ENCODE assay signal across 26 mouse cellular contexts in genomic region chr11:70523306-70523989, GRCm38 (mm10). TPM values are rescaled to one million over a fixed set of nuclear protein-coding genes. Genes with fewer than 3 reads are reported as not detected.
A peak's percentile ranks its signal among the peaks of the same experiment; 100 is the strongest.
DNase-seq lines count a peak whose midpoint lies in the region; ATAC-seq and TF ChIP-seq lines count a peak whose summit lies in the region.
"Not testable (repeated sequence)": the region's sequence is repeated elsewhere in the genome, so short reads cannot be mapped to it uniquely, and the experiment has no call there.
"Had no signal": no experiment of that assay in that cellular context is flagged by ENCODE, and none has a peak within 500 bp of the region (broad histone marks: within the 10 kb centered on the region; RNA-seq: fewer than 3 reads in every experiment).

No protein-coding gene starts in this region.

- TF ChIP-seq POLR2A in CH12.LX (IDR thresholded peaks at IDR 0.05; ENCODE audit: low read depth, low read length) = not testable (repeated sequence)

- not testable (repeated sequence) for H3K4me3 ChIP-seq in CH12.LX (replicated peaks in 1 of 3; ENCODE audit: low read depth in 2 of 3, low read length in 2 of 3, poor library complexity in 1 of 3); kidney, postnatal 0 days (replicated peaks; ENCODE audit: low read depth, low read length); liver, postnatal 0 days (ENCODE audit: low read depth, low read length); midbrain, embryonic 14.5 days (replicated peaks; ENCODE audit: low read depth, low read length); stomach, postnatal 0 days (ENCODE audit: low read depth, low read length)

- TF ChIP-seq EP300 in CH12.LX (IDR thresholded peaks at IDR 0.05; ENCODE audit: low read length); liver, postnatal 0 days (IDR thresholded peaks at IDR 0.05; ENCODE audit: low read depth); stomach, postnatal 0 days (optimal IDR thresholded peaks at IDR 0.05): not testable (repeated sequence)

- H3K4me1 ChIP-seq in CH12.LX (ENCODE audit: control insufficient read depth in 1 of 2, insufficient read depth in 2 of 2) = peaks cover 13 to 33% of the 10 kb centered on the region in 2 experiments
- not testable (repeated sequence) for H3K4me1 ChIP-seq in kidney, postnatal 0 days (replicated peaks; ENCODE audit: insufficient read depth, low read length); midbrain, embryonic 14.5 days (ENCODE audit: control insufficient read depth, insufficient read depth, low read length); stomach, postnatal 0 days (replicated peaks; ENCODE audit: control insufficient read depth, insufficient read depth)
- peaks cover 14% of the 10 kb centered on the region for H3K4me1 ChIP-seq in liver, postnatal 0 days (ENCODE audit: insufficient read depth)

- not testable (repeated sequence) for DNase-seq in CH12.LX (ENCODE audit: extremely low read depth); kidney, postnatal 0 days (ENCODE audit: low spot score); stomach, postnatal 0 days (ENCODE audit: low spot score)
- peak; percentile 84 for DNase-seq in ZHBTc4 (ENCODE audit: low read depth, low spot score)
- DNase-seq in embryo, embryonic 11 days = peak; percentile 32
- DNase-seq in heart, adult 11 months = peak; percentile 75
- DNase-seq in liver, postnatal 0 days = peak; percentile 54
- DNase-seq in midbrain, embryonic 14.5 days = peak; percentile 11

- in situ Hi-C loops in CH12.LX (cut with MboI; ENCODE audit: low pct_ligation_motif_present, low pct_unique_long_range_greater_than_20kb, low sequenced_read_pairs) = not testable (repeated sequence)

- H3K4me2 ChIP-seq in CH12.LX (ENCODE audit: insufficient read depth, low read depth, poor library complexity, severe bottlenecking); kidney, postnatal 0 days (ENCODE audit: low read length); liver, postnatal 0 days (ENCODE audit: low read depth, low read length); midbrain, embryonic 14.5 days (ENCODE audit: low read length); stomach, postnatal 0 days (replicated peaks; ENCODE audit: low read depth): not testable (repeated sequence)

- not testable (repeated sequence) for H3K9ac ChIP-seq in CH12.LX (ENCODE audit: insufficient read depth, low read depth); kidney, postnatal 0 days (ENCODE audit: low read depth, low read length); liver, postnatal 0 days (replicated peaks); midbrain, embryonic 14.5 days (replicated peaks; ENCODE audit: low read length); stomach, postnatal 0 days (ENCODE audit: low read length)

- dilution Hi-C loops in CH12.LX (cut with MboI; ENCODE audit: extremely low pct_ligation_motif_present, extremely low pct_unique_long_range_greater_than_20kb, low sequenced_read_pairs) = not testable (repeated sequence)

- WGBS in kidney, postnatal 0 days = 84% methylated on average over 8 of the region's 8 CpGs
- WGBS in liver, postnatal 0 days (ENCODE audit: insufficient replicate concordance) = 74% methylated on average over 8 of the region's 8 CpGs
- 92% methylated on average over 8 of the region's 8 CpGs for WGBS in midbrain, embryonic 14.5 days
- WGBS in stomach, postnatal 0 days = 85% methylated on average over 8 of the region's 8 CpGs

- H3K36me3 ChIP-seq in CH12.LX (replicated peaks in 1 of 2; ENCODE audit: control insufficient read depth in 1 of 2, insufficient read depth in 1 of 2, low read length in 1 of 2) = peaks cover 21 to 26% of the 10 kb centered on the region in 2 experiments
- peaks cover 20% of the 10 kb centered on the region for H3K36me3 ChIP-seq in kidney, postnatal 0 days (ENCODE audit: insufficient read depth, low read length)
- peaks cover 12% of the 10 kb centered on the region for H3K36me3 ChIP-seq in liver, postnatal 0 days (replicated peaks; ENCODE audit: insufficient read depth, low read length)
- H3K36me3 ChIP-seq in midbrain, embryonic 14.5 days (ENCODE audit: control insufficient read depth, insufficient read depth, low read length) = peaks cover 21% of the 10 kb centered on the region
- H3K36me3 ChIP-seq in stomach, postnatal 0 days (ENCODE audit: control insufficient read depth, insufficient read depth, low read length) = not testable (repeated sequence)

- TF ChIP-seq RAD21 in CH12.LX (IDR thresholded peaks at IDR 0.05; ENCODE audit: low read depth, low read length) = not testable (repeated sequence)

- ATAC-seq in kidney, postnatal 0 days (replicated peaks; ENCODE audit: low FRiP score, low read depth); liver, postnatal 0 days; midbrain, embryonic 14.5 days (ENCODE audit: low FRiP score, low TSS enrichment); stomach, postnatal 0 days (ENCODE audit: low FRiP score, low TSS enrichment): not testable (repeated sequence)

- H3K9me3 ChIP-seq in CH12.LX (replicated peaks; ENCODE audit: low read length); kidney, postnatal 0 days (replicated peaks; ENCODE audit: low read length); liver, postnatal 0 days (ENCODE audit: low read length); midbrain, embryonic 14.5 days (ENCODE audit: control insufficient read depth, low read length); stomach, postnatal 0 days (ENCODE audit: control insufficient read depth, low read length): not testable (repeated sequence)

- not testable (repeated sequence) for H3K27me3 ChIP-seq in CH12.LX (replicated peaks); kidney, postnatal 0 days (ENCODE audit: insufficient read depth, low read length); liver, postnatal 0 days (ENCODE audit: insufficient read depth, low read length); midbrain, embryonic 14.5 days (ENCODE audit: control insufficient read depth, insufficient read depth, low read length); stomach, postnatal 0 days (ENCODE audit: control insufficient read depth, insufficient read depth, low read length)

- TF ChIP-seq CTCF in CH12.LX (conservative IDR thresholded peaks at IDR 0.05 in 1 of 2, IDR thresholded peaks at IDR 0.05 in 1 of 2; ENCODE audit: low read depth in 2 of 2, low read length in 2 of 2) = peak in 1 of 2 experiments; percentile 4; a peak in 1 of 4 replicates
- TF ChIP-seq CTCF in kidney, postnatal 0 days (IDR thresholded peaks at IDR 0.05; ENCODE audit: low read depth) = peak; percentile 32; the same call in 1 of the 2 replicates
- peak; percentile 19 for TF ChIP-seq CTCF in liver, postnatal 0 days (IDR thresholded peaks at IDR 0.05; ENCODE audit: low read depth)
- TF ChIP-seq CTCF in stomach, postnatal 0 days (IDR thresholded peaks at IDR 0.05; ENCODE audit: low read depth) = peak; percentile 20

- H3K79me2 ChIP-seq in CH12.LX (replicated peaks; ENCODE audit: control insufficient read depth, extremely low read depth, insufficient read depth, poor library complexity, severe bottlenecking) = peaks cover 12% of the 10 kb centered on the region

- not testable (repeated sequence) for H3K27ac ChIP-seq in CH12.LX (ENCODE audit: insufficient read depth, low read depth); kidney, postnatal 0 days; midbrain, embryonic 14.5 days (replicated peaks; ENCODE audit: low read depth, low read length); stomach, postnatal 0 days (replicated peaks)
- H3K27ac ChIP-seq in liver, postnatal 0 days (ENCODE audit: low read depth) = 0 out of 2 replicates have a peak overlapping the region, but pooled peaks have one; percentile 13

RNA-seq across cellular contexts. Expression of gene Psmb6, which starts 1.7 kb away (rescaled TPM):
- 921 and 922 TPM in 2 replicates for total RNA-seq in CH12.LX (2012; rRNA removed)
- 749 and 831 TPM in 2 replicates for total RNA-seq in CH12.LX (2014; rRNA removed)
- polyA plus RNA-seq in CH12.LX (2012; ENCODE audit: insufficient read length, low read depth) = 779 and 831 TPM in 2 replicates
- 686 and 703 TPM in 2 replicates for polyA plus RNA-seq in kidney, postnatal 0 days (2015; fragmentation: Nextera tagmentation; extraction: Ambion mirVana)
- 317 and 325 TPM in 2 replicates for polyA plus RNA-seq in liver, postnatal 0 days (2015; fragmentation: Nextera tagmentation; extraction: Ambion mirVana)
- 744 and 849 TPM in 2 replicates for polyA plus RNA-seq in midbrain, embryonic 14.5 days (2014; fragmentation: Nextera tagmentation; extraction: Ambion mirVana)
- 516 and 537 TPM in 2 replicates for polyA plus RNA-seq in stomach, postnatal 0 days (2015; fragmentation: Nextera tagmentation; extraction: Ambion mirVana)

RNA-seq across cellular contexts. Expression of gene Gltpd2, which starts 4.5 kb away (rescaled TPM):
- total RNA-seq in CH12.LX (2012; rRNA removed) (not detected in 2 replicates), CH12.LX (2014; rRNA removed) (not detected in 2 replicates)
- polyA plus RNA-seq in CH12.LX (2012; ENCODE audit: insufficient read length, low read depth) = 0.19 TPM in 1 of 2 replicates, not detected in the other
- polyA plus RNA-seq in kidney, postnatal 0 days (2015; fragmentation: Nextera tagmentation; extraction: Ambion mirVana) = 0.56 and 0.87 TPM in 2 replicates
- 28.0 and 30.8 TPM in 2 replicates for polyA plus RNA-seq in liver, postnatal 0 days (2015; fragmentation: Nextera tagmentation; extraction: Ambion mirVana)
- 0.42 and 0.64 TPM in 2 replicates for polyA plus RNA-seq in midbrain, embryonic 14.5 days (2014; fragmentation: Nextera tagmentation; extraction: Ambion mirVana)
- polyA plus RNA-seq in stomach, postnatal 0 days (2015; fragmentation: Nextera tagmentation; extraction: Ambion mirVana) = 0.32 and 0.40 TPM in 2 replicates
- total RNA-seq: adrenal gland, adult 8-10 months; gastrocnemius, postnatal 36 days; heart, postnatal 36 days; layer of hippocampus, adult 8-10 months; layer of hippocampus, postnatal 36 days; left cerebral cortex, postnatal 14 days had no signal
- polyA plus RNA-seq: embryonic facial prominence, embryonic 11.5 days; heart, embryonic 15.5 days; macrophage; midbrain, embryonic 12.5 days had no signal

RNA-seq across cellular contexts. Expression of gene Vmo1, which starts 9.0 kb away (rescaled TPM):
- total RNA-seq in CH12.LX (2012; rRNA removed) (0.21 TPM in 1 of 2 replicates, not detected in the other), CH12.LX (2014; rRNA removed) (0.70 TPM in 1 of 2 replicates, not detected in the other)
- 0.36 and 0.63 TPM in 2 replicates for polyA plus RNA-seq in CH12.LX (2012; ENCODE audit: insufficient read length, low read depth)
- 0.57 and 0.66 TPM in 2 replicates for polyA plus RNA-seq in kidney, postnatal 0 days (2015; fragmentation: Nextera tagmentation; extraction: Ambion mirVana)
- polyA plus RNA-seq in liver, postnatal 0 days (2015; fragmentation: Nextera tagmentation; extraction: Ambion mirVana) = 1.0 and 1.4 TPM in 2 replicates
- not detected in 2 replicates for polyA plus RNA-seq in midbrain, embryonic 14.5 days (2014; fragmentation: Nextera tagmentation; extraction: Ambion mirVana)
- polyA plus RNA-seq in stomach, postnatal 0 days (2015; fragmentation: Nextera tagmentation; extraction: Ambion mirVana) = 0.15 and 0.36 TPM in 2 replicates
- total RNA-seq: gastrocnemius, postnatal 36 days; heart, postnatal 36 days; layer of hippocampus, adult 8-10 months; layer of hippocampus, postnatal 36 days; left cerebral cortex, postnatal 14 days had no signal
- polyA plus RNA-seq: hindbrain, embryonic 14.5 days; macrophage; midbrain, embryonic 12.5 days; neural tube, embryonic 12.5 days had no signal

RNA-seq across cellular contexts. Expression of gene Gm40193, which starts 9.3 kb away (rescaled TPM):
- total RNA-seq in CH12.LX (2012; rRNA removed) (not detected in 2 replicates), CH12.LX (2014; rRNA removed) (not detected in 2 replicates)
- polyA plus RNA-seq in CH12.LX (2012; ENCODE audit: insufficient read length, low read depth) = not detected in 2 replicates
- not detected in 2 replicates for polyA plus RNA-seq in kidney, postnatal 0 days (2015; fragmentation: Nextera tagmentation; extraction: Ambion mirVana)
- not detected in 2 replicates for polyA plus RNA-seq in liver, postnatal 0 days (2015; fragmentation: Nextera tagmentation; extraction: Ambion mirVana)
- polyA plus RNA-seq in midbrain, embryonic 14.5 days (2014; fragmentation: Nextera tagmentation; extraction: Ambion mirVana) = not detected in 2 replicates
- not detected in 2 replicates for polyA plus RNA-seq in stomach, postnatal 0 days (2015; fragmentation: Nextera tagmentation; extraction: Ambion mirVana)
- total RNA-seq: adrenal gland, adult 8-10 months; gastrocnemius, postnatal 36 days; heart, postnatal 36 days; layer of hippocampus, adult 8-10 months; layer of hippocampus, postnatal 36 days; left cerebral cortex, postnatal 14 days had no signal
- polyA plus RNA-seq: embryonic facial prominence, embryonic 11.5 days; forebrain, embryonic 10.5 days; heart, embryonic 15.5 days; hindbrain, embryonic 14.5 days; intestine, embryonic 14.5 days; limb, embryonic 13.5 days; liver, embryonic 13.5 days; lung, embryonic 16.5 days; macrophage; midbrain, embryonic 12.5 days; neural tube, embryonic 12.5 days; stomach, embryonic 14.5 days had no signal

RNA-seq across cellular contexts. Expression of gene Pld2, which starts 16.4 kb away (rescaled TPM):
- total RNA-seq in CH12.LX (2012; rRNA removed) = 4.0 and 4.8 TPM in 2 replicates
- total RNA-seq in CH12.LX (2014; rRNA removed) = 3.1 and 3.4 TPM in 2 replicates
- 6.6 and 6.7 TPM in 2 replicates for polyA plus RNA-seq in CH12.LX (2012; ENCODE audit: insufficient read length, low read depth)
- 6.7 and 7.2 TPM in 2 replicates for polyA plus RNA-seq in kidney, postnatal 0 days (2015; fragmentation: Nextera tagmentation; extraction: Ambion mirVana)
- 1.6 and 1.8 TPM in 2 replicates for polyA plus RNA-seq in liver, postnatal 0 days (2015; fragmentation: Nextera tagmentation; extraction: Ambion mirVana)
- 8.5 and 9.2 TPM in 2 replicates for polyA plus RNA-seq in midbrain, embryonic 14.5 days (2014; fragmentation: Nextera tagmentation; extraction: Ambion mirVana)
- polyA plus RNA-seq in stomach, postnatal 0 days (2015; fragmentation: Nextera tagmentation; extraction: Ambion mirVana) = 16.2 and 17.7 TPM in 2 replicates

Comparison
In these comparisons a context has a peak if more than half of its experiments do, and no peak if none do; other contexts are left out.
1. RNA of gene Gltpd2, which starts 4.5 kb away (polyA plus RNA-seq): 28.0 to 30.8 TPM in liver, postnatal 0 days; 0.56 to 0.87 TPM in kidney, postnatal 0 days, 0.42 to 0.64 TPM in midbrain, embryonic 14.5 days, 0.32 to 0.40 TPM in stomach, postnatal 0 days and 0.19 TPM in CH12.LX; every median in the first group is over 10 times any median in the second.